Mouse (Mus musculus): Measurements from ENCODE around the gene Rbms2. TPM values are rescaled to one million over a fixed set of nuclear protein-coding genes. Genes with fewer than 3 reads are reported as not detected.
A peak's percentile ranks its signal among the peaks of the same experiment; 100 is the strongest.
"Not testable (repeated sequence)": the region's sequence is repeated elsewhere in the genome, so short reads cannot be mapped to it uniquely, and the experiment has no call there.

The Rbms2 gene
- polyA plus RNA-seq, 1 experiment from 2014 or later: 8.7 TPM

- peaks cover 72% of the 10 kb centered on the region for H3K4me1 ChIP-seq
- peak overlapping the region; percentile 95 for H3K27ac ChIP-seq
- H3K9ac ChIP-seq: peak overlapping the region; percentile 91
- 23% methylated on average over 9 of the region's 9 CpGs for WGBS (ENCODE audit: insufficient replicate concordance)
- no peaks in the 10 kb centered on the region for H3K27me3 ChIP-seq (replicated peaks)
- no peaks in the 10 kb centered on the region for H3K9me3 ChIP-seq (replicated peaks)
- no peak for ATAC-seq
- peak overlapping the region; percentile 93 for H3K4me2 ChIP-seq
- H3K36me3 ChIP-seq: peaks cover 5% of the 10 kb centered on the region
- H3K4me3 ChIP-seq: peak overlapping the region; percentile 86
These were observed 85.0 kb downstream of the Rbms2 start for GRCm38 (mm10) chr10:128095003-128095636.

- 11% methylated on average over 19 of the region's 19 CpGs for WGBS (ENCODE audit: insufficient replicate concordance)
- Histone ChIP-seq H3K36me3 (peaks cover 12% of the 10 kb centered on the region), H3K4me1 (peaks cover 79% of the 10 kb centered on the region), H3K9me3 (replicated peaks) (no peaks in the 10 kb centered on the region), H3K27ac (peak overlapping the region; percentile 95), H3K4me2 (peak overlapping the region; percentile 93), H3K27me3 (replicated peaks) (no peaks in the 10 kb centered on the region), H3K4me3 (peak overlapping the region; percentile 86), H3K9ac (peak overlapping the region; percentile 91)
- ATAC-seq: peak; percentile 77
These were observed 85.6 kb downstream of the Rbms2 start for GRCm38 (mm10) chr10:128094340-128094968.

- peak overlapping the region; percentile 93 for H3K4me2 ChIP-seq
- ATAC-seq: peak; percentile 6; the same call in 1 of the 2 replicates
- H3K4me1 ChIP-seq: peaks cover 82% of the 10 kb centered on the region
These were observed 86.4 kb downstream of the Rbms2 start for GRCm38 (mm10) chr10:128093496-128094294.

GRCm38 (mm10) chr10:128092506-128093495, 87.3 kb downstream of the Rbms2 start:
- Histone ChIP-seq H3K27ac (peak overlapping the region; percentile 95), H3K4me2 (peak overlapping the region; percentile 93), H3K4me1 (peaks cover 81% of the 10 kb centered on the region), H3K27me3 (replicated peaks) (no peaks in the 10 kb centered on the region), H3K4me3 (peak overlapping the region; percentile 86), H3K9ac (peak overlapping the region; percentile 91), H3K36me3 (peaks cover 28% of the 10 kb centered on the region), H3K9me3 (replicated peaks) (no peaks in the 10 kb centered on the region)
- peak; percentile 43 for ATAC-seq
- WGBS (ENCODE audit: insufficient replicate concordance): under 1% methylated on average over 72 of the region's 88 CpGs

More at GRCm38 (mm10) chr10:128093496-128094294, 86.4 kb downstream of the Rbms2 start:
- peak overlapping the region; percentile 95 for H3K27ac ChIP-seq
- H3K27me3 ChIP-seq (replicated peaks): no peaks in the 10 kb centered on the region
- H3K36me3 ChIP-seq: peaks cover 19% of the 10 kb centered on the region
- no peaks in the 10 kb centered on the region for H3K9me3 ChIP-seq (replicated peaks)
- peak overlapping the region; percentile 86 for H3K4me3 ChIP-seq
- WGBS (ENCODE audit: insufficient replicate concordance): 23% methylated on average over 13 of the region's 13 CpGs
- peak overlapping the region; percentile 91 for H3K9ac ChIP-seq

- ATAC-seq: peak; percentile 68
- H3K9ac ChIP-seq: peak within 1 kb of the TSS; percentile 91
- H3K9me3 ChIP-seq (replicated peaks): no peaks in the 10 kb centered on the region
- H3K27ac ChIP-seq: peak within 1 kb of the TSS; percentile 95
- H3K4me1 ChIP-seq: peaks cover 83% of the 10 kb centered on the region
- H3K4me3 ChIP-seq: peak within 1 kb of the TSS; percentile 86
- WGBS (ENCODE audit: insufficient replicate concordance): under 1% methylated on average over 20 of the region's 20 CpGs
- peaks cover 38% of the 10 kb centered on the region for H3K36me3 ChIP-seq
- no peaks in the 10 kb centered on the region for H3K27me3 ChIP-seq (replicated peaks)
- H3K4me2 ChIP-seq: peak within 1 kb of the TSS; percentile 93
These were observed 88.3 kb downstream of the Rbms2 start, which contains the start of gene Baz2a for GRCm38 (mm10) chr10:128091564-128092505. Gene Baz2a, plus strand, starts transcription at chr10:128091577.

- peak overlapping the region; percentile 91 for H3K9ac ChIP-seq
- ATAC-seq: peak; percentile 85
- 4% methylated on average over 14 of the region's 14 CpGs for WGBS (ENCODE audit: insufficient replicate concordance)
- peaks cover 47% of the 10 kb centered on the region for H3K36me3 ChIP-seq
- H3K4me2 ChIP-seq: peak overlapping the region; percentile 93
- H3K9me3 ChIP-seq (replicated peaks): no peaks in the 10 kb centered on the region
- H3K4me3 ChIP-seq: peak overlapping the region; percentile 86
- peak overlapping the region; percentile 95 for H3K27ac ChIP-seq
- no peaks in the 10 kb centered on the region for H3K27me3 ChIP-seq (replicated peaks)
- peaks cover 85% of the 10 kb centered on the region for H3K4me1 ChIP-seq
These were observed 89.2 kb downstream of the Rbms2 start for GRCm38 (mm10) chr10:128090651-128091563.

GRCm38 (mm10) chr10:128089842-128090241, 90.3 kb downstream of the Rbms2 start:
- Histone ChIP-seq H3K9ac (no peak overlapping the region), H3K4me2 (peak overlapping the region; percentile 93), H3K36me3 (peaks cover 58% of the 10 kb centered on the region), H3K27me3 (replicated peaks) (no peaks in the 10 kb centered on the region), H3K4me1 (peaks cover 85% of the 10 kb centered on the region), H3K4me3 (no peak overlapping the region), H3K27ac (peak overlapping the region; percentile 59), H3K9me3 (replicated peaks) (no peaks in the 10 kb centered on the region)
- WGBS (ENCODE audit: insufficient replicate concordance): 21% methylated on average over 5 of the region's 5 CpGs
- no peak for ATAC-seq

- no peak overlapping the region for H3K27ac ChIP-seq
- peaks cover 78% of the 10 kb centered on the region for H3K4me1 ChIP-seq
- H3K9me3 ChIP-seq (replicated peaks): no peaks in the 10 kb centered on the region
- H3K27me3 ChIP-seq (replicated peaks): no peaks in the 10 kb centered on the region
- no peak overlapping the region for H3K9ac ChIP-seq
- no peak for ATAC-seq
- WGBS (ENCODE audit: insufficient replicate concordance): 94% methylated on average over 5 of the region's 5 CpGs
- H3K4me2 ChIP-seq: no peak overlapping the region
- H3K4me3 ChIP-seq: no peak overlapping the region
- peaks cover 66% of the 10 kb centered on the region for H3K36me3 ChIP-seq
These were observed 91.9 kb downstream of the Rbms2 start for GRCm38 (mm10) chr10:128088181-128088580.

GRCm38 (mm10) chr10:128087216-128087615, 92.9 kb downstream of the Rbms2 start:
- not testable (repeated sequence) for H3K9me3 ChIP-seq (replicated peaks); H3K9ac ChIP-seq; H3K4me2 ChIP-seq; H3K27me3 ChIP-seq (replicated peaks); H3K27ac ChIP-seq; H3K4me3 ChIP-seq; ATAC-seq
- Histone ChIP-seq H3K36me3 (peaks cover 66% of the 10 kb centered on the region), H3K4me1 (peaks cover 76% of the 10 kb centered on the region)
- WGBS (ENCODE audit: insufficient replicate concordance): 76% methylated on average over 2 of the region's 2 CpGs
